Mouse (Mus musculus) kidney, embryonic 14.5 days (tissue): ENCODE measurements around the gene Sh2d5. TPM values are rescaled to one million over a fixed set of nuclear protein-coding genes. Genes with fewer than 3 reads are reported as not detected.

Source experiments
- ATAC-seq: fragments of 200-750 bp; cut with Nextera tagmentation; 2 replicates; pipeline ENCODE4 v1.8.0; 2017; ENCODE audit warnings: moderate number of reproducible peaks, mild to moderate bottlenecking, moderate TSS enrichment, moderate library complexity; ENCODE audit not compliant: low FRiP score, low TSS enrichment
- H3K27ac ChIP-seq: fragments of 300-500 bp; sonication (generic); 2 replicates; pipeline ENCODE4 v1.5.1; 2014; ENCODE audit warnings: low read depth, mild to moderate bottlenecking, low read length, moderate library complexity, mixed read lengths
- H3K27me3 ChIP-seq: fragments of 300-500 bp; sonication (generic); 2 replicates; pipeline ENCODE4 v1.6.1; 2014; ENCODE audit warnings: mild to moderate bottlenecking, low read length; ENCODE audit not compliant: control insufficient read depth, insufficient read depth
- H3K36me3 ChIP-seq: fragments of 300-500 bp; sonication (generic); 2 replicates; pipeline ENCODE4 v1.6.1; 2014; ENCODE audit warnings: low read length, mixed read lengths; ENCODE audit not compliant: control insufficient read depth, insufficient read depth
- H3K4me1 ChIP-seq: fragments of 300-500 bp; sonication (generic); 2 replicates; pipeline ENCODE4 v1.6.1; 2014; ENCODE audit warnings: low read length, mixed read lengths; ENCODE audit not compliant: control insufficient read depth, insufficient read depth
- H3K4me2 ChIP-seq: fragments of 300-500 bp; sonication (generic); replicated peaks from 2 replicates; pipeline ENCODE4 v1.6.1; 2014; ENCODE audit warnings: low read depth, mild to moderate bottlenecking, low read length
- H3K4me3 ChIP-seq: fragments of 300-500 bp; sonication (generic); 2 replicates; pipeline ENCODE4 v1.5.1; 2014; ENCODE audit warnings: mild to moderate bottlenecking, low read length
- H3K9ac ChIP-seq: fragments of 300-500 bp; sonication (generic); 2 replicates; pipeline ENCODE4 v1.6.1; 2014; ENCODE audit warnings: low read depth, mild to moderate bottlenecking, low read length, moderate library complexity
- H3K9me3 ChIP-seq: fragments of 300-500 bp; sonication (generic); 2 replicates; pipeline ENCODE4 v1.6.1; 2016; ENCODE audit warnings: low read length; ENCODE audit not compliant: control insufficient read depth
- WGBS: fragments of 180-500 bp; shearing (Covaris S2); extraction: QIAGEN DNeasy Blood & Tissue Kit; methylation state at CpG from one replicate; pipeline ENCODE4 v1.1.7; 2014; 5-methylcytosine and 5-hydroxymethylcytosine counted together
- polyA plus RNA-seq: library from polyadenylated mRNA; unstranded; fragments of >200 nt; fragmentation: Nextera tagmentation; extraction: Ambion mirVana; gene quantifications from 2 replicates; pipeline ENCODE4 v1.2.1, GENCODE M21; 2014

Sh2d5 gene
- polyA plus RNA-seq, 1 experiment from 2014 or later: 0.60 TPM

- H3K27ac ChIP-seq: no peak overlapping the region
- H3K36me3 ChIP-seq: peaks cover 1% of the 10 kb centered on the region; the same call in 1 of the 2 replicates
- peaks cover 18% of the 10 kb centered on the region for H3K4me1 ChIP-seq
- ATAC-seq: no peak
- H3K4me3 ChIP-seq: peak overlapping the region; percentile 25; the same call in 1 of the 2 replicates
- peak overlapping the region; percentile 39; the same call in 1 of the 2 replicates for H3K4me2 ChIP-seq
- no peaks in the 10 kb centered on the region for H3K9me3 ChIP-seq
- no peak overlapping the region for H3K9ac ChIP-seq
- peaks cover 13% of the 10 kb centered on the region for H3K27me3 ChIP-seq
- 19% methylated on average over 5 of the region's 5 CpGs for WGBS
Measured at GRCm38 (mm10) chr4:138252231-138252630, 2.0 kb downstream of the Sh2d5 start.

- H3K36me3 ChIP-seq: no peaks in the 10 kb centered on the region
- H3K4me2 ChIP-seq: no peak overlapping the region
- ATAC-seq: no peak
- peaks cover 5% of the 10 kb centered on the region for H3K4me1 ChIP-seq
- no peaks in the 10 kb centered on the region for H3K27me3 ChIP-seq
- no peak overlapping the region for H3K4me3 ChIP-seq
- H3K27ac ChIP-seq: no peak overlapping the region
- H3K9ac ChIP-seq: no peak overlapping the region
- WGBS: 87% methylated on average over 22 of the region's 22 CpGs
- H3K9me3 ChIP-seq: no peaks in the 10 kb centered on the region
Measured at GRCm38 (mm10) chr4:138257116-138257687, 7.0 kb downstream of the Sh2d5 start.

GRCm38 (mm10) chr4:138258663-138259062 lies 8.5 kb downstream of the Sh2d5 start:
- Histone ChIP-seq H3K27ac (no peak overlapping the region), H3K36me3 (no peaks in the 10 kb centered on the region), H3K9me3 (no peaks in the 10 kb centered on the region), H3K4me1 (0 out of 2 replicates have a peak, but pooled peaks cover 4% of the 10 kb centered on the region), H3K27me3 (0 out of 2 replicates have a peak, but pooled peaks cover 3% of the 10 kb centered on the region), H3K4me2 (no peak overlapping the region), H3K4me3 (no peak overlapping the region), H3K9ac (no peak overlapping the region)
- whole genome bisulfite sequencing: 74% methylated on average over 7 of the region's 7 CpGs
- no peak for ATAC-seq

GRCm38 (mm10) chr4:138259482-138259881 lies 9.3 kb downstream of the Sh2d5 start:
- no peak overlapping the region for H3K27ac ChIP-seq
- 90% methylated on average over 5 of the region's 5 CpGs for WGBS
- ATAC-seq: no peak
- H3K9me3 ChIP-seq: no peaks in the 10 kb centered on the region
- H3K36me3 ChIP-seq: no peaks in the 10 kb centered on the region
- 0 out of 2 replicates have a peak, but pooled peaks cover 4% of the 10 kb centered on the region for H3K4me1 ChIP-seq
- H3K4me2 ChIP-seq: no peak overlapping the region
- 0 out of 2 replicates have a peak, but pooled peaks cover 8% of the 10 kb centered on the region for H3K27me3 ChIP-seq
- H3K9ac ChIP-seq: no peak overlapping the region
- no peak overlapping the region for H3K4me3 ChIP-seq

- Histone ChIP-seq H3K27me3 (0 out of 2 replicates have a peak, but pooled peaks cover 8% of the 10 kb centered on the region), H3K4me2 (peak overlapping the region; percentile 88), H3K4me3 (peak overlapping the region; percentile 63), H3K4me1 (0 out of 2 replicates have a peak, but pooled peaks cover 4% of the 10 kb centered on the region), H3K9ac (peak overlapping the region; percentile 25; the same call in 1 of the 2 replicates), H3K36me3 (no peaks in the 10 kb centered on the region), H3K9me3 (no peaks in the 10 kb centered on the region), H3K27ac (no peak overlapping the region)
- peak; percentile 89 for ATAC-seq
- WGBS: under 1% methylated on average over 66 of the region's 78 CpGs
Measured at GRCm38 (mm10) chr4:138261843-138262681, 11.9 kb downstream of the Sh2d5 start.

GRCm38 (mm10) chr4:138267869-138268268 lies 17.7 kb downstream of the Sh2d5 start:
- Histone ChIP-seq H3K4me2 (no peak overlapping the region), H3K27me3 (0 out of 2 replicates have a peak, but pooled peaks cover 8% of the 10 kb centered on the region), H3K27ac (no peak overlapping the region), H3K4me1 (no peaks in the 10 kb centered on the region), H3K9ac (no peak overlapping the region), H3K4me3 (no peak overlapping the region), H3K9me3 (no peaks in the 10 kb centered on the region), H3K36me3 (no peaks in the 10 kb centered on the region)
- no peak for ATAC-seq
- WGBS: 76% methylated on average over 10 of the region's 10 CpGs

GRCm38 (mm10) chr4:138272011-138272997 lies 22.1 kb downstream of the Sh2d5 start:
- no peak overlapping the region for H3K4me3 ChIP-seq
- 65% methylated on average over 14 of the region's 14 CpGs for WGBS
- no peaks in the 10 kb centered on the region for H3K36me3 ChIP-seq
- no peaks in the 10 kb centered on the region for H3K27me3 ChIP-seq
- no peak overlapping the region for H3K27ac ChIP-seq
- ATAC-seq: peak; percentile 43; the same call in 1 of the 2 replicates
- no peaks in the 10 kb centered on the region for H3K9me3 ChIP-seq
- no peaks in the 10 kb centered on the region for H3K4me1 ChIP-seq
- H3K9ac ChIP-seq: no peak overlapping the region
- no peak overlapping the region for H3K4me2 ChIP-seq

- H3K27ac ChIP-seq: no peak overlapping the region
- no peak overlapping the region for H3K4me3 ChIP-seq
- H3K36me3 ChIP-seq: no peaks in the 10 kb centered on the region
- no peaks in the 10 kb centered on the region for H3K27me3 ChIP-seq
- no peak overlapping the region for H3K9ac ChIP-seq
- ATAC-seq: no peak
- H3K4me1 ChIP-seq: no peaks in the 10 kb centered on the region
- no peak overlapping the region for H3K4me2 ChIP-seq
- H3K9me3 ChIP-seq: no peaks in the 10 kb centered on the region
- WGBS: 70% methylated on average over 7 of the region's 7 CpGs
Measured at GRCm38 (mm10) chr4:138278346-138278745, 28.1 kb downstream of the Sh2d5 start.
